Mouse (Mus musculus): ENCODE data around the gene Mrpl12.

DNA sequence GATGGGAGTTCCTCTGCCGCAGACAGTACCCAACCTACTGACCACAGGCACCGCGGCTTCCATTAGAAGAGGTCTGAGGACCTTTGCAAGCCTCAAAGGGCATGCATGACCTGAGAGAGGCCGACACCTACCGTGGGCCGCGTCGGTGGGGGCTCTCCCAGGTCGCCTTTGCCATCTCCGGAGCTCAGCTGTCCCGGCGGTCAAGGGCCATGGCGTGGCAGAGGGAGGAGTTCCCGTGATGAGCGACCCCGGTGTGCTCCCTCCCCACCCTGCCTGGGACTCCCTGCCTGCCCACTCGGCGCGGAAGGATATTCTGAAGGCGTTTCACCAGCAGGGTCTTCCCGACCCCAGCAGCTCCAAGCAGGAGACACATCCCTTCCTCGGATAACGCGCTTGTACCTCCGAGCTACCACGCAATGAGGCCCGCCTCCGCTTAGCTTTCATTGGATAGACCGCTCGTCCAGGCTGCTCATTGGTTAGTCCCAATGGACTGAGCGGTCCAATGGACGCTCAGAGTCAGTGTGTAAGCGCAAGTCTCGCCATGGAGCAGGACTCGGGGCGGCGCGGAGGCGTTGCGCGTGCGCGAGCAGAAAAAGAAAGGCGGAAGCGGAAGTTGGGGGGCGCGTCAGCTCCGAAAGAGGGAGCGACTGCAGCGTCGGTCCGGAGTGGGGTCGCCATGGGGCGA is 17.2 kb upstream of the Mrpl12 start, which contains the start of gene Arl16:
- peak; percentile 88 for TF ChIP-seq POLR2A (IDR thresholded peaks at IDR 0.05; ENCODE audit: insufficient read length, low read depth)
- TF ChIP-seq TCF12 (IDR thresholded peaks at IDR 0.05; ENCODE audit: insufficient read depth, poor library complexity, severe bottlenecking) = no peak
